Mouse (Mus musculus) ZHBTc4 (cell line): ENCODE measurements around the gene Calcoco1.
"Not testable (repeated sequence)": the region's sequence is repeated elsewhere in the genome, so short reads cannot be mapped to it uniquely, and the experiment has no call there.

ENCODE experiments used
- DNase-seq: peaks from one replicate; pipeline ENCODE4 v3.0.0-alpha.2; 2011; ENCODE audit warnings: low read depth, low spot score

The Calcoco1 gene

DNA sequence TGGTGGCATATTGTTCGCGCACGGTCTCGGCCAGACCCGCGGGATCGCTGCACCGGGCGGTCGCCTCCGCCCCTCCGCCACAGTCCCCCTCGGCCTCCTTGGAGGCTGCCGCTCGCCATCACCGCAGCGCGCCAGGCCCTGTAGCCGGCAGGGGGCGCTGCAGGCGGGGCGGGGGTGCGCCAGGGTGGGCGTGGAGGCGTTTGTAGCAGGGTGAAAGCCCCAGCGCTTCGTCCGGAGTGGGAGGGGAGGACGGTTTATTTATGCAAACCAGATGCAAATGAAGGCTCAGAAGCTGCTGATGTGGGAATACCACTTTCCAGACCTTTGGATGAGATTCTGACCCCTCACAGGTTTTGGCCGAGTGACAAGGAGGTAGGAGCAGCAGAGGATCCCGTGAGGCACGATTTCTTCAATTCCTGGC is 29.0 kb downstream of the Calcoco1 start:
- peak; percentile 95 for DNase-seq

DNA sequence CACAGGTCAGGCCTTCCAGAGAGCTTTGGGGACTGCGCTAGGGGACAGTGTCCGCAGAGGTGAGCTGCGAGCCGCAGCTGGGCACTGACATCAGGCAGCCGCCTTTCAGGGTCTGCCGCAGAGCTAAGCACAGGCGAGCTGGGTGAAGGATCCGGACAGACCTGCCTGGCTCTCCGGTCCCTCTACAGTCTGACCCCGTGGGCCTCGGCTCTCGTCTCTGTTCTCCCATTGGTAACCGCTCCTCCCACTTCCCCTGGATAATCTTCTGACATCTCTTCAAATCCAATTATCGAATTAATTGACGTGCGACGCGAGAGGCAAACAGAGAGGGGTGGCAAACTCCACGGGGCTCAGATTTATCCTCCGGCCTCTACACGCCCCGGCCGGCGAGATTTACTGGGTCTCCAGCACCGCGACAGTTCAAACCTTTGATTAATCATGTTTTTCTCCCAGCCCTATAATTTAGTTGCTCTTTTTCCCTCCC is 29.6 kb downstream of the Calcoco1 start:
- no peak for DNase-seq

DNA sequence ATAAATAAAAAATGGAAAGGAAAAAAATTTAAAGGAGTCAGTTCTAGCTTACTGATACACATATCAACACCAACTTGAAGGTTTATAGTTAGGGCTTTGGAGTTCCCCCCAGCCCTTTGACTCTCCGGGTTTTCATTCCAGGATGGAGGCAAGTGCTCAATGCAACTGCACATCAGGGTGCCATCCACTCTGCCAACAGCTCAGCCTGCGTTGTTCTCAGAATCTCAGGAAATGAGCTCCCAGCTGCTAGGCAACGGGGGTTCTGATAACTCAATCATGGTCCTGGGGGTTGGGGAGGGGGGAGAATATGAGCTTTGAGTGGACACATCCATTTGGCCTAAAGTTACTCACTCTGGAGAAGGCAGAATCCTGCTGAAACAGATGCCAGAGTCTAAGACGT is 36.2 kb downstream of the Calcoco1 start:
- DNase-seq = no peak

DNA sequence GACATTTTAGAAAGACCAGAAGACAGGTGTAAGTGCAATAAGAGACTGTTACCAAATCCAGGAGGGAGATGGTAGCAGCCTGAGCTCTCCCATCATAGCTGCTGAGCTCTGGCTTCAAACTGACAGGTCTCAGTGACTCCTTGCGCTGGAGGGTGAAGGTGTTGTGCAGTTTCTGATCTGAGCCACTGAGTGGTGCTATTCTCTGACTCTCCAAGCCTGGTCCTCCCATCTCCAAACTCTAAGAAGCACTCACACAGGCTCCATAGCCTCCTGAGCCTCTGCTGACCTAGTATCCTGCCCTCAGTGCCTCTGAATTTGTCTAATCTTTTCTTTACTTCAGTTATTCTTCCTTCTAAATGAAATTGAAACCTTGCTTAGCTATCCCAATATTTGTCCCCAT is 38.3 kb downstream of the Calcoco1 start:
- peak; percentile 65 for DNase-seq

DNA sequence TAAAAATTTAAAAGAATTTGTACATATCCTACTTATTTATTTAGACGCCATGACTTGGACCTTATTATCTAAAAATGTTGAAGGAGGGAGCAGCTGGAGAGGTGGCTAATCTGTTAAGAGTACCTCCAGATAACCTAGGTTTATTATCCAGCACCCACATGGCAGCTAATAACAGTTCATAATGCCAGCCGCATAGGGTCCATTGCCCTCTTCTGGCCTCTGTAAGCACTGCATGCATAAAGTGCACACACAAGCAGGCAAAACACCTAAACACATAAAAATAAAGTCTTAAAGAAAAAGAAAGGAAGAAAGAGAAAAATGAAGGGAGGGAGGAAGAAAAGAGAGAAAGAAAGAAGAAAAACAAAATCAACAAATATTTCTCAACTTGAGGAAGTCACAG is 45.6 kb downstream of the Calcoco1 start:
- peak; percentile 65 for DNase-seq

- DNase-seq = peak; percentile 92
Measured at GRCm38 (mm10) chr15:102673548-102673947, 48.4 kb downstream of the Calcoco1 start.

GRCm38 (mm10) chr15:102672215-102673071 is 49.5 kb downstream of the Calcoco1 start, which contains the start of gene Atp5g2:
TSS of gene Atp5g2 (minus strand) at chr15:102672352.
- peak; percentile 54 for DNase-seq

- DNase-seq = peak; percentile 90
Measured at GRCm38 (mm10) chr15:102671721-102672214, 50.2 kb downstream of the Calcoco1 start.

GRCm38 (mm10) chr15:102670767-102671575 is 51.0 kb downstream of the Calcoco1 start:
- DNase-seq = peak; percentile 99

DNA sequence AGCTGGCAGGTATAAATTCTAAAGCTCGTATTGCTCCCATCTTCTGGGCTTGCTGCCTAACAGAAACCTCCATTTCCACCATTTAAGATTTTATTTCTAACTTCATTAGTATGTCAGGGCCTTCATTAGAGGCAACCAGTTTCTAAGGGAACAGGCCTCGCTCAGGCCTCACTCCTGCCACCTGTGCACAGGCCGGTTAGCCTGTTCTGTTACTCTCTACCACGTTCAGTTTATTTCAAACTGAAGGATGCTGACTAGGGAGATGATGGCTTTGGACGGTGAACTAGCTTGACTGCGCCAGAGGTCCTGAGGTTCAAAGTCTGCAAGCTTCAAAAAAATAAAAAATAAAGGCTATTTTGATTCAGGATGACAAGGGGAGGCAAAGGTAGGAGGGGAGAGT is 51.7 kb downstream of the Calcoco1 start:
- DNase-seq = peak; percentile 39

- no peak for DNase-seq
Measured at GRCm38 (mm10) chr15:102669571-102669970, 52.4 kb downstream of the Calcoco1 start.

GRCm38 (mm10) chr15:102665494-102665893 is 56.5 kb downstream of the Calcoco1 start:
- peak; percentile 88 for DNase-seq

DNA sequence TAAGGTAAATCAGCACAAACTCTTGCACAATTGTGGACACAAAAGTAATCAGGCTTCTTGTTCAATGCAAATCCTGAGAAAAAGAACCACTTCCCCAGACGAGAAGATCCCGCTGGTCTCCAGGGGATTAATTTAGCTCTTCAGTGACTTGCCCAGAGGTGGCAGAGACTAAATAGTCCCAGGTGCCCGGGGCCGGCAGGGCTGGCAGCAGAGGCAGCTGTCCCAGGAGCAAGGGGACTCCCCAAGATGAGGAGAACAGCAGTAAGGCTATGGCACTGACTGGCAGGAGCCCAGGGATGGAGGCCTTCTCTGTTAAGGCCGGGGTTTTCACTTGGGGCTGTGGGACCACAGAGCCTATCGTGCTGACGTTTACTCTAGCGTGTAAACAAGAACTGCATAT is 58.2 kb downstream of the Calcoco1 start:
- DNase-seq = no peak

- not testable (repeated sequence) for DNase-seq
Measured at GRCm38 (mm10) chr15:102662601-102663000, 59.4 kb downstream of the Calcoco1 start.

DNA sequence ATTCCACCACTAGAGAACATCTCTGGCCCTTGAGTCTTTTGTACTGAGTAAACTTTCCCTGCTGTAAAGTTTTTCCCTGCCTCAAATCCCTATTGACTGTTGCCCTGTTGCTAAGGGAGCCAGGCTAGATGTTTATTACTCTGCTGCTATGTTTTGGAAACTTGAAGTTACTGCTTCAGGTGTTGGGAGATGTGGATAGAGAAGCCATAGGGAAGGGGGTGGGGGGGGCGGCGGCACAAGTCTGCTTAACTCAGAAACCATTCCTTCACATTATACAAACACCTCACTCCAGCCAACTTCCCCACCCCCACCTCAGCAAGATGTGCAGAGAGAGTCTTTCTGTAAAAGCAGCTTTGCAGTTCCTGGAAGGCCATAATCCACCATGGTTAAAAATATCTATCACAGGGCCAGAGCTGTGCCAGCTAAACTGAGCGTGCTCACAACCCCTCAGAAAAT is 64.0 kb downstream of the Calcoco1 start:
- no peak for DNase-seq
